Mouse (Mus musculus) c-Kit-positive CD71-negative TER-119-negative erythroid progenitor cells, embryonic 14.5 days (primary cell): ENCODE measurements at regions not wholly inside any gene's neighbourhood (a gene's known extent, or its start where the extent isn't known, plus 50 kb on each side); places are given as distances from the start of the nearest gene placed in this dataset.

ENCODE experiments used
- DNase-seq: peaks from one replicate; pipeline ENCODE4 v3.0.0-alpha.2; 2013; ENCODE audit warnings: low read depth

DNA sequence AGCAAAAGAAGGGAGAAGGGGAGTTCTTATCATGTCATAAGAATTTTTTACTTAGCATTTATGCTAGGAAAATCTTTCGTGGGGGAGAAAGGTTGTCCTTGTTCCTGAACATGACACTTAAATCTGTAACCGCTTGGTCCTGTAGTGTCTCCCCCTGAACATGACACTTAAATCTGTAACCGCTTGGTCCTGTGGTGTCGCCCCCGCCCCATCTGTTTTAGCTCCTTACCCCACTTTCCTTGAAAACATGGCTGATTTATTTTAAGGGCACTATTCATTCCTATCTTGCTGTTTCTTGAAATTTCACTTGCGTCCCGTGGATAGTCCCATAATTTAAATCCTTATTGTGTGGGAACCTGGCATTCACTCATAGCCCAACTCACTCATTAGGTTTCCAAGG lies 82.2 kb downstream of the Rap2a start:
- DNase-seq, result no peak

DNA sequence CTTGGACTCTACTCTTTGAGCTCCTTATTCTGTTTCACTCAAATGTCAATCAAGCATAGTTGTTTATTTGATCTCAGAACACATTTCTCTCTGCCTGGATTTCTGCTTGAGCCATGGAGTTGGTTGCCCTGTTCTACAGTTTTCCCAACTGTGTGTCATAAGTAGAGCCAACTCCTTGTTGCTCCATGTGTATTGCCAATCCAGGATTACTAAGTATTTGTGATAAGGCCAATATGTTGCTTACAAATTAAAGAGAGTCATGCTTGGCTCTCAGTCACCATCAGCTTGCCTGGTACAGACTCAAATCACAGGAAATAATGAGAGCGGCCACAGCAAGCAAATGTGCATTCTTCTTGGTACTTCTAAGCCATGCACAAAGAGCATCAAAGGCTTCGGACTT lies 82.7 kb downstream of the Rap2a start:
- DNase-seq, result no peak

GRCm38 (mm10) chr14:120566945-120567344 lies 88.7 kb downstream of the Rap2a start:
- DNase-seq, result no peak

DNA sequence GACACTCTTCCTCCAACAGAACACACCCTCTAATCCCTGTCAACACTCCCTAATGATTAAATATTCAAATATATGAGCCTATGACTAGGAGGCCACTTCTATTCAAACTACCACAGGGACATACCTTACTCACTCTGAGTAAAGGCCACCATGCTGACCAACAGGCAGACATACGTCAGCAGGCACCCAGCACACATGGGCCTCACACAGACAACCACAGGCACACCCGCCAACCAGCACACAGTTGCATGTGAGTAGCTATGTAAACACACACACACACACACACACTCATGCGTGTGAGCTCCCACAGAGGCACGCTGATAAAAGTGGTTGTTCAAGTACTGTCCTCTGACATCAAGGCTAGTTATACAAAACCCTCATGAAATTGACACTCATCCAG lies 89.8 kb downstream of the Rap2a start:
- DNase-seq, result no peak

DNA sequence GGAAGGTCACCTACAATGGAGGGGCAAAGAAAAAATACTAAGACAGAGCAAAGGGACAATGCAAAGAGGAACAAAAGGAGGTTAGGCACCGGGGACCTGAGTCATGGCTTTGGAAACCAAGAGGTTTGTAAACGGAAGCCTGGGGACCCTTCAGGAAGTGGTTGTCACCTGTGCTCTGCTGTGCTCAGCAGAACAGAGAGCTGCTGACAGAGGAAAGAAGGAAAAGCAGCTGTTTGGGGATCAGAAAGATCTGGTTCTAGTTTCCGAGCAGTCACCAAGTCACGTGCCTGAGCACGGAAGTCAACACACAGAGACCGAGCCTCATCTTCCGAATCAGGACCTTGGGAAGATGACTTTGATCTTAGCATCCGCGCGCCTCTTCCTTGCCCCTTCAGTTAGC lies 94.0 kb downstream of the Rap2a start:
- peak; percentile 31 for DNase-seq

DNA sequence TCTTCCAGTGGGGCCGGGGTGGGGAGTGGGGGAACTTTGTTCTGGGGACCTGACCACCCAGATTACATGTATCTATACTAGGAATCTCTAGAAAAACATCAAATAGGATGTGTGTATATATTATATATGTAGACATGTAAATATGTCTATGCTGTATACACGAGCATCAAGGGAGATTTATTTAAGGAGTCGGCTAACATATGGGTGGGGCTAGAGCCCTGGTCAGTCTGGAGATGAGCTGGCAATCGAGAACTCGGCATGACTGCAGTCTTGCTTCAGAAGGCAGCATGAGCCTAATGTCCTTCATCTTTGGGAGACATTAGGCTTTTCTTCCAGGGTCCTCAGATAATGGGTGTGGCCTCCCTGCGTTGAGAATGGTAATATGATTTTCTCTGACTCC lies 97.0 kb downstream of the Rap2a start:
- DNase-seq, result no peak

- no peak for DNase-seq
These were observed 100.3 kb downstream of the Rap2a start for GRCm38 (mm10) chr14:120578352-120579080.

GRCm38 (mm10) chr14:120583807-120584206 lies 105.6 kb downstream of the Rap2a start:
- DNase-seq, result no peak

- no peak for DNase-seq
These were observed 113.9 kb downstream of the Rap2a start for GRCm38 (mm10) chr14:120592191-120592590.

DNA sequence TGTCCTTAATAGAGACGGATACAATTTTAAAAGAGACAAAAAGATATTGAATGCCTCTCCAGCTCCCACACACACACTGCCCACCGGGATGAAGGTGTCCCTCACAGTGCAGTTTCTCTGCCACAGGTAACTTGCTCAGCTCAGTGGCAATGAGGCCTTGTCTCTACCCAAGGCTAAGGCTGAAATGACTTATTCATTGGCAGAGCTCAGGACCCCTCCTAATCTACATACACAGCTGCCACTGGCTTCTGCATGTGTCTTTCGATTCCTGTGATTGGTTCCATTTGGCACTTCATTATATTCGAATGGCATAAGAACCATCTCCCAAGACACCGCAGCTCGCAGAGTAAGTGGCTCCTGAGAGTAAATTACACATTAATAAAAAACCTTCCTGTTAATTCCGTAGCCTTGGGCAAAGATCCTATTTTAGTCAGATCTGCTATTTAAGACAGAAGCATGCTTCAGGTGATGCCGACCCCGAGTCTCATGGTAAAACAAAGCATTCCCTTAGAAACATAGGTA lies 122.2 kb downstream of the Rap2a start:
- DNase-seq, result no peak

- no peak for DNase-seq
These were observed 123.3 kb downstream of the Rap2a start for GRCm38 (mm10) chr14:120601510-120601909.

DNA sequence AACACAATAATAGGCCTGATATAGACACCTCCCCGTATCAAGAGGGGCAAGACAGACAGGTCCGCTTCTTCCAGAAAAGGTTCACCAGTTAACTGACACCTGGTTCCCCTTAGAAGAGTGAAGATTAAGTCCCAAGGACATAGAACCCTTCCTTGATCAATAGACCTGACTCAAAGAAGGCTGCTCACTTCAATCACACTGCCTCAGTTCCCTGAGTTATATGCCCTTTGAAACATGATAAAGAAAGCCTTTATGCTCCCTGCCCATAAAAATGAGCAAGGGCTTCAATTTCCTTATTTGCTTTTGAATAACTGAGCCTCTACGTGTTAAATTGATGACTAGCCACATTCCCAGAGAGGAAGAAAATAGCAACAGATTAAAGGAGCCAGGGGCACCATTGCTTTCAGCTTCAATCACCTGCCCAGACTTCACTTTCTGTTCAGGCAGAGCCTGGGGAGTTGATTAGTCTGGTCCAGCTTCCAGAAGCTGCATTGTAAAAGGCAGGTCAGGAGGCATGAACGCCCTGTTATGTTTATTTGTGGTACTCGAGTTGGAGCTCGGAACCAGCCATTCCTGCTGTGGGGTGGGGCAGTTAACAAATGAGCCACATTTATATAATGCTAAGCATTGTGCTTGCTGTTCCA lies 125.7 kb downstream of the Rap2a start:
- no peak for DNase-seq

DNA sequence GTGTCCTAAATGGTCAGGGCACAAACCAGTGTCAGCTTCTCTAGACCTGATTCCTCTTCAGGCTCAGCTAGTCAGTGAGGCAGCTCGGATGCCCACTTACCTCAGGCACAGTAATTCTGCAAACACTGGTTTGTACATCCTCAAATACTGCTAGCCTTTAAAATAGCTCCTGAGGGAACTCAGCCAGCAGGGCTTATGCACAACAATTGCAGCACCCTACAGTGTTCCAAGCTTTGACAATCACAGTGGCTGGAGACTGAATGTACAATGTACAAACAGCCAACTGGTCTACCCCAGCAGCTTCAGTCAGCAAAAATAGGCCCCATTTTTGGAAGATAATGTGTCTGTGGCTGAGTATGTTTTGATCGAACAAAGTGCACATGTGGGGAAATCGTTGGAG lies 129.6 kb downstream of the Rap2a start:
- no peak for DNase-seq

- peak; percentile 6 for DNase-seq
These were observed 133.1 kb downstream of the Rap2a start for GRCm38 (mm10) chr14:120611311-120611710.

- DNase-seq, result no peak
These were observed 148.1 kb downstream of the Rap2a start for GRCm38 (mm10) chr14:120626223-120626935.

- no peak for DNase-seq
These were observed 148.7 kb downstream of the Rap2a start for GRCm38 (mm10) chr14:120626936-120627277.

- no peak for DNase-seq
These were observed 154.5 kb downstream of the Rap2a start for GRCm38 (mm10) chr14:120632771-120633170.

GRCm38 (mm10) chr14:120636726-120637400 lies 158.6 kb downstream of the Rap2a start:
- DNase-seq, result no peak

DNA sequence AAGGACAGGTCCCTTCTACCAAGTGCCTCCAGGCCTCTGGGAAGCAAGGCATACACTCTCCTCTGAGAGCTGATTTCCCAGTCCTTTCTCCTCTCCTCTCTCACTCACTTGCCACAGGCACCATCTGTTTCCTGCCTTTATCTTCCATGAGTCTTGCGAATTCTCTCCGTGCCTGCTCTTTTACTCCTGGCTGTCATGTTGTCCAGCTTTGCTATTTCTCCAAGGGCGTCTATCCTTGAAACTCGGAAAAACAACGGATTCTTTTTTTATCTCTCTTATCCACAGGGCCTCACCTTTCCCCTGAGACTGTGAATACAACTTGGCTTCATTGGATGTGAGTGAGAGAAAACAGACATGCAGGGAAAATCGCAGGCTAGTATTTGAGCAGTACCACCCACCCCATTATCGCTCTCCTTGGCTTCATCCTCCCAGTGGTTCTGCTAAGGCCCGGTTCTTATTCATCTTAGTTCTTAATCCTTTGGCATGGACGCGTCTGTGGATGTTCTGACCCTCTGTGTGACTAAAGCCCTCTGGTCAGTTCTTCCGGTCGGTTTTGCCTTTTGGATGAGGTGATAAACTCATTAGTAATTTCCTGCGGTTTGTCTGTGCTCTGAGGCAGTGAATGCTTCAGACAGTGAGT lies 159.4 kb downstream of the Rap2a start:
- no peak for DNase-seq

DNA sequence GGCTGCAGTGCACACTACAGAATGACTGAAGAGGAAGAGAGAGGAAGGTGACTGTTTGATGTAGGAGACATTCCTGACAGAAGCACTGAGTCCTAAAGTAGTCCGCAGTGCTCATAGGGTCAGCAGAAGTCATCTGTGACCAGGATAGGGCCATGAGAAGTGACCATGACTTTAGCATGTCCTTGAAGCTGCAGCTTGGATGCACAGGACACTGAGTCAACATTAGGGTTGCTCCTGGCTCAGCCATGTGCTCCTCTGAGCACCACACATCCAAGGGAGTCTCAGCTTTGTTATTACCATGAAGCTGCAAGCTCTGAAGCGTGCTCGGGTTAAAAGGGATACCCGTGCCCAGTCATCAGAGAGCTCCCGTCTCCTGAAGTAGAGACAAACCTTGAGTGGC lies 164.3 kb downstream of the Rap2a start:
- no peak for DNase-seq

DNA sequence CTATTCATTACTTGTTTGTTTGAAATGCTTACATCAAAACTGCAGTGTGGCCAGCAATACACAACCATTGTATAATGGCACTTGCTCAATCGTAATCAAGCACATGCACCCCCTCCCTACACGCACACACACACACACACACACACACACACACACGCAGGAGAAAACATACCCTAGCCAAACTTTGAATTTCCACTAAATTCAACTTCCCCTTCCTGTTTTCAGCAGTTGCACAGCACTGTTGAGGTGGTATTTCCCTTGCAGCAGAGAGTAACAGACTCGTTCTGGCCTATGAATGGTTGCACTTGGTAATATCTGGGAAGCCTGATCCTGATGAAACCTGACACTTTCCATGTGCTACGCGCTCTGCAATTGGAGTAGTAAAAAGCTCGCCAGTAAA lies 173.8 kb downstream of the Rap2a start:
- no peak for DNase-seq

DNA sequence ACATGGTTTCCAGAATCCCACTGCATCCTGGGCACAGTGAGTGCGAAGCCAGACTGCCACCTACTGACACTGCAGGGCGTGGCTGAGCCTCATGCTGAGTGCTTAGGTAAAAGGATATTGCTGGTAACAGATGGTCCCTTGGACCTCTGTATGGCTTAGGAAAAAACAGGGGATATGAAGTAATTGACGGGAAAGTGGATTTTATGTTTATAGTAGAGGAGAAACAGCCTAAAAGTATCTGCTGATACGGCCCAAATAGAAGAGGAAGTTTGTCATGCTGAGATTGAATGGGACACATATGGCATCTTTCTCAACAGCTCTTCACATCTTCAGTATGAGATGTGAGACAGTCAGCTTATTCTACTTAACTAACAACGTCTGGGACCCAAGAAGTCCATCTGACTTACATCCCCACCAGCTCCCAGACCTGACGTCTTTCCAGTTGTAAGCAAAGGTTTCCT lies 182.1 kb downstream of the Rap2a start:
- DNase-seq, result no peak
